Mouse (Mus musculus) kidney, postnatal 0 days (tissue): Measurements from ENCODE around the gene Ccr4. TPM values are rescaled to one million over a fixed set of nuclear protein-coding genes. Genes with fewer than 3 reads are reported as not detected.

Experiments used
- ATAC-seq: fragments of 200-750 bp; cut with Nextera tagmentation; replicated peaks from 2 replicates; pipeline ENCODE4 v1.8.0; 2017; ENCODE audit warnings: low read depth, moderate number of reproducible peaks, moderate TSS enrichment, moderate library complexity; ENCODE audit not compliant: low FRiP score
- DNase-seq: peaks from one replicate; pipeline ENCODE4 v3.0.0-alpha.2; 2016; ENCODE audit warnings: low spot score
- H3K27ac ChIP-seq: fragments of 300-500 bp; sonication (generic); 2 replicates; pipeline ENCODE4 v1.5.1; 2014; ENCODE audit warnings: mild to moderate bottlenecking
- H3K27me3 ChIP-seq: fragments of 300-500 bp; sonication (generic); 2 replicates; pipeline ENCODE4 v1.6.1; 2014; ENCODE audit warnings: low read length, mixed read lengths; ENCODE audit not compliant: insufficient read depth
- H3K36me3 ChIP-seq: fragments of 300-500 bp; sonication (generic); 2 replicates; pipeline ENCODE4 v1.6.1; 2014; ENCODE audit warnings: low read length, mixed read lengths; ENCODE audit not compliant: insufficient read depth
- H3K4me1 ChIP-seq: fragments of 300-500 bp; sonication (generic); replicated peaks from 2 replicates; pipeline ENCODE4 v1.6.1; 2014; ENCODE audit warnings: antibody characterized with exemption, low read length, mixed read lengths; ENCODE audit not compliant: insufficient read depth
- H3K4me2 ChIP-seq: fragments of 300-500 bp; sonication (generic); 2 replicates; pipeline ENCODE4 v1.6.1; 2014; ENCODE audit warnings: mild to moderate bottlenecking, low read length, moderate library complexity, mixed read lengths
- H3K4me3 ChIP-seq: fragments of 300-500 bp; sonication (generic); replicated peaks from 2 replicates; pipeline ENCODE4 v1.5.1; 2014; ENCODE audit warnings: low read depth, low read length
- H3K9ac ChIP-seq: fragments of 300-500 bp; sonication (generic); 2 replicates; pipeline ENCODE4 v1.6.1; 2014; ENCODE audit warnings: low read depth, low read length
- H3K9me3 ChIP-seq: fragments of 300-500 bp; sonication (generic); replicated peaks from 2 replicates; pipeline ENCODE4 v1.6.1; 2016; ENCODE audit warnings: low read length, inconsistent platforms, mixed read lengths
- CTCF ChIP-seq: IDR thresholded peaks from 2 replicates; pipeline ENCODE4 v1.5.1; 2016; ENCODE audit warnings: antibody characterized with exemption, low read depth, mild to moderate bottlenecking, moderate library complexity
- WGBS: fragments of 180-500 bp; shearing (Covaris S2); extraction: QIAGEN DNeasy Blood & Tissue Kit; methylation state at CpG from one replicate; pipeline ENCODE4 v1.1.7; 2014; 5-methylcytosine and 5-hydroxymethylcytosine counted together
- polyA plus RNA-seq: library from polyadenylated mRNA; unstranded; fragments of >200 nt; fragmentation: Nextera tagmentation; extraction: Ambion mirVana; gene quantifications from 2 replicates; pipeline ENCODE4 v1.2.1, GENCODE M21; 2015

The Ccr4 gene
- 0.19 and 0.84 TPM in 2 replicates for polyA plus RNA-seq

- Histone ChIP-seq H3K4me2 (no peak within 1 kb of the TSS), H3K36me3 (no peaks in the 10 kb centered on the region), H3K9me3 (no peaks in the 10 kb centered on the region), H3K4me3 (no peak within 1 kb of the TSS), H3K4me1 (no peaks in the 10 kb centered on the region), H3K9ac (no peak within 1 kb of the TSS), H3K27me3 (no peaks in the 10 kb centered on the region), H3K27ac (no peak within 1 kb of the TSS)
- 82% methylated on average over 9 of the region's 9 CpGs for WGBS
- DNase-seq (no peak), ATAC-seq (no peak)
- TF ChIP-seq CTCF, result no peak
These were observed at the start of gene Ccr4 for GRCm38 (mm10) chr9:114504816-114505215. TSS of gene Ccr4 (minus strand) at chr9:114504916.

GRCm38 (mm10) chr9:114553828-114554227, 49.1 kb upstream of the Ccr4 start:
- Histone ChIP-seq H3K27me3 (no peaks in the 10 kb centered on the region), H3K4me3 (no peak overlapping the region), H3K9me3 (no peaks in the 10 kb centered on the region), H3K27ac (no peak overlapping the region), H3K4me1 (peaks cover 4% of the 10 kb centered on the region; the same call in 1 of the 2 replicates), H3K36me3 (no peaks in the 10 kb centered on the region), H3K4me2 (no peak overlapping the region), H3K9ac (no peak overlapping the region)
- ATAC-seq (no peak), DNase-seq (no peak)
- no peak for TF ChIP-seq CTCF

- no peaks in the 10 kb centered on the region for H3K9me3 ChIP-seq
- H3K36me3 ChIP-seq, result no peaks in the 10 kb centered on the region
- peaks cover 15% of the 10 kb centered on the region for H3K4me1 ChIP-seq
- 55% methylated on average over 6 of the region's 6 CpGs for WGBS
- no peaks in the 10 kb centered on the region for H3K27me3 ChIP-seq
- no peak for TF ChIP-seq CTCF
- H3K27ac ChIP-seq, result no peak overlapping the region
- H3K4me2 ChIP-seq, result no peak overlapping the region
- DNase-seq, result no peak
- no peak overlapping the region for H3K4me3 ChIP-seq
- H3K9ac ChIP-seq, result no peak overlapping the region
- no peak for ATAC-seq
These were observed 45.3 kb upstream of the Ccr4 start for GRCm38 (mm10) chr9:114550033-114550432.

GRCm38 (mm10) chr9:114549117-114549516, 44.4 kb upstream of the Ccr4 start:
- Histone ChIP-seq H3K4me3 (no peak overlapping the region), H3K27ac (no peak overlapping the region), H3K4me1 (peaks cover 23% of the 10 kb centered on the region), H3K27me3 (no peaks in the 10 kb centered on the region), H3K4me2 (no peak overlapping the region), H3K9ac (no peak overlapping the region), H3K36me3 (no peaks in the 10 kb centered on the region), H3K9me3 (no peaks in the 10 kb centered on the region)
- no peak for ATAC-seq
- no peak for TF ChIP-seq CTCF
- WGBS, result 56% methylated on average over 5 of the region's 5 CpGs
- no peak for DNase-seq

- TF ChIP-seq CTCF, result no peak
- Histone ChIP-seq H3K27me3 (no peaks in the 10 kb centered on the region), H3K36me3 (no peaks in the 10 kb centered on the region), H3K4me3 (no peak overlapping the region), H3K4me1 (peaks cover 26% of the 10 kb centered on the region), H3K4me2 (no peak overlapping the region), H3K27ac (peak overlapping the region; percentile 66; the same call in 1 of the 2 replicates), H3K9ac (no peak overlapping the region), H3K9me3 (no peaks in the 10 kb centered on the region)
- 33% methylated on average over 4 of the region's 4 CpGs for WGBS
- DNase-seq (no peak), ATAC-seq (no peak)
These were observed 43.8 kb upstream of the Ccr4 start for GRCm38 (mm10) chr9:114548496-114548895.

GRCm38 (mm10) chr9:114547643-114548077, 42.9 kb upstream of the Ccr4 start:
- Histone ChIP-seq H3K27me3 (no peaks in the 10 kb centered on the region), H3K27ac (peak overlapping the region; percentile 66), H3K36me3 (no peaks in the 10 kb centered on the region), H3K4me2 (no peak overlapping the region), H3K4me3 (no peak overlapping the region), H3K9me3 (no peaks in the 10 kb centered on the region), H3K9ac (0 out of 2 replicates have a peak overlapping the region, but pooled peaks have one; percentile 18), H3K4me1 (peaks cover 24% of the 10 kb centered on the region)
- ATAC-seq, result no peak; the same call in 1 of the 2 replicates
- TF ChIP-seq CTCF, result no peak
- DNase-seq, result no peak
- 57% methylated on average over 6 of the region's 6 CpGs for WGBS

GRCm38 (mm10) chr9:114546765-114547164, 42.0 kb upstream of the Ccr4 start:
- ATAC-seq (no peak), DNase-seq (no peak)
- Histone ChIP-seq H3K9me3 (no peaks in the 10 kb centered on the region), H3K36me3 (no peaks in the 10 kb centered on the region), H3K27ac (no peak overlapping the region), H3K4me2 (no peak overlapping the region), H3K4me3 (no peak overlapping the region), H3K4me1 (peaks cover 22% of the 10 kb centered on the region), H3K27me3 (no peaks in the 10 kb centered on the region), H3K9ac (no peak overlapping the region)
- no peak for TF ChIP-seq CTCF
- 51% methylated on average over 12 of the region's 12 CpGs for WGBS
